15 mouse cellular contexts compared by ENCODE assay signal in genomic region chr1:183327171-183327570, GRCm38 (mm10).
"Had no signal": no experiment of that assay in that cellular context is flagged by ENCODE, and none has a peak within 500 bp of the region (broad histone marks: within the 10 kb centered on the region; RNA-seq: fewer than 3 reads in every experiment).

No protein-coding gene starts in this region.

- H3K4me3 ChIP-seq: liver, embryonic 13.5 days had no signal

- DNase-seq: kidney, postnatal 14 days; kidney, postnatal 4 days; layer of hippocampus, adult 9-11 months; liver, embryonic 13.5 days; lung, adult 2 months; lung, postnatal 14 days; lung, postnatal 4 days; midbrain, embryonic 14.5 days; right cerebral cortex, adult 18-20 months; right cerebral cortex, postnatal 14 days; right cerebral cortex, postnatal 4 days; thymus, adult 2 months; thymus, postnatal 14 days; thymus, postnatal 4 days had no signal

- H3K27ac ChIP-seq: liver, embryonic 13.5 days; stomach, postnatal 0 days had no signal
